Mouse (Mus musculus) lung, embryonic 16.5 days (tissue): ENCODE results near the gene Il6st. TPM values are rescaled to one million over a fixed set of nuclear protein-coding genes. Genes with fewer than 3 reads are reported as not detected.

Experiments
- ATAC-seq: fragments of 200-750 bp; cut with Nextera tagmentation; 2 replicates; pipeline ENCODE4 v1.8.0; 2017; ENCODE audit warnings: low read depth, mild to moderate bottlenecking, moderate library complexity
- H3K27ac ChIP-seq: fragments of 300-500 bp; sonication (generic); 2 replicates; pipeline ENCODE4 v1.5.1; 2014; ENCODE audit warnings: mild to moderate bottlenecking, control low read depth, low read length
- H3K27me3 ChIP-seq: fragments of 300-500 bp; sonication (generic); 2 replicates; pipeline ENCODE4 v1.6.1; 2014; ENCODE audit warnings: low read depth, low read length, mixed read lengths; ENCODE audit not compliant: control insufficient read depth, insufficient read depth
- H3K36me3 ChIP-seq: fragments of 300-500 bp; sonication (generic); 2 replicates; pipeline ENCODE4 v1.6.1; 2014; ENCODE audit warnings: low read length; ENCODE audit not compliant: control insufficient read depth, insufficient read depth
- H3K4me1 ChIP-seq: fragments of 300-500 bp; sonication (generic); replicated peaks from 2 replicates; pipeline ENCODE4 v1.6.1; 2014; ENCODE audit warnings: low read length, mixed read lengths; ENCODE audit not compliant: control insufficient read depth, insufficient read depth
- H3K4me2 ChIP-seq: fragments of 300-500 bp; sonication (generic); 2 replicates; pipeline ENCODE4 v1.6.1; 2014; ENCODE audit warnings: low read depth, low read length, control low read depth
- H3K4me3 ChIP-seq: fragments of 300-500 bp; sonication (generic); 2 replicates; pipeline ENCODE4 v1.5.1; 2014; ENCODE audit warnings: mild to moderate bottlenecking, low read length, control low read depth
- H3K9ac ChIP-seq: fragments of 300-500 bp; sonication (generic); 2 replicates; pipeline ENCODE4 v1.6.1; 2014; ENCODE audit warnings: low read length, control low read depth
- H3K9me3 ChIP-seq: fragments of 300-500 bp; sonication (generic); 2 replicates; pipeline ENCODE4 v1.6.1; 2016; ENCODE audit warnings: low read length; ENCODE audit not compliant: control insufficient read depth
- WGBS: fragments of 180-500 bp; shearing (Covaris S2); extraction: QIAGEN DNeasy Blood & Tissue Kit; methylation state at CpG from one replicate; pipeline ENCODE4 v1.1.7; 2014; 5-methylcytosine and 5-hydroxymethylcytosine counted together
- polyA plus RNA-seq: library from polyadenylated mRNA; unstranded; fragments of >200 nt; fragmentation: Nextera tagmentation; extraction: Ambion mirVana; gene quantifications from 2 replicates; pipeline ENCODE4 v1.2.1, GENCODE M21; 2015

Gene Il6st
- 38.3 and 47.4 TPM in 2 replicates for polyA plus RNA-seq

- H3K9ac ChIP-seq: peak within 1 kb of the TSS; percentile 94
- peak; percentile 99 for ATAC-seq
- no peaks in the 10 kb centered on the region for H3K36me3 ChIP-seq
- peak within 1 kb of the TSS; percentile 94 for H3K27ac ChIP-seq
- WGBS: under 1% methylated on average over 84 of the region's 85 CpGs
- H3K4me2 ChIP-seq: peak within 1 kb of the TSS; percentile 81
- H3K4me3 ChIP-seq: peak within 1 kb of the TSS; percentile 89
- no peaks in the 10 kb centered on the region for H3K9me3 ChIP-seq
- H3K4me1 ChIP-seq: peaks cover 24% of the 10 kb centered on the region
- H3K27me3 ChIP-seq: no peaks in the 10 kb centered on the region
Measured at GRCm38 (mm10) chr13:112463868-112464625, at the start of gene Il6st. TSS of gene Il6st (plus strand) at chr13:112464070.

DNA sequence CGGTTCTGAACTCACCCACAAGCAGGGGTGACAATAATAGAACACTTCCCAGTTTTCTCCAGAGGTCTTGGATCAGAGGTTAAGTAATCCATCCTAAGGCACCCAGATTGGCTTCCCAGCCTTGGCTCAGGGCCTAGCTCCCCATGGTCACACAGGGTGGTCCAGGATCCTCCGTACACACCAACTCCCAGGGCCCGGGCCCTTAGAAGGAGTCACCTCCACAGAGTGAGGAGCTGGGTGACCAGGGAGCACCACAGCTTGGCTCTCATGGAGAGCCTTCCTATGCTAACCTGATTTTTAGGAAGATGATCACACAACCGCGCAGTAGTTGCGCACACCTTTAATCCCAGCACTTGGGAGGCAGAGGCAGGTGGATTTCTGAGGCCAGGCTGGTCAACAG is 48.0 kb upstream of the Il6st start:
- Histone ChIP-seq H3K27ac (peak overlapping the region; percentile 84; the same call in 1 of the 2 replicates), H3K4me1 (peaks cover 18% of the 10 kb centered on the region), H3K27me3 (no peaks in the 10 kb centered on the region), H3K36me3 (no peaks in the 10 kb centered on the region), H3K9me3 (no peaks in the 10 kb centered on the region), H3K9ac (no peak overlapping the region), H3K4me2 (0 out of 2 replicates have a peak overlapping the region, but pooled peaks have one; percentile 29), H3K4me3 (no peak overlapping the region)
- WGBS: 71% methylated on average over 6 of the region's 6 CpGs
- ATAC-seq: no peak

DNA sequence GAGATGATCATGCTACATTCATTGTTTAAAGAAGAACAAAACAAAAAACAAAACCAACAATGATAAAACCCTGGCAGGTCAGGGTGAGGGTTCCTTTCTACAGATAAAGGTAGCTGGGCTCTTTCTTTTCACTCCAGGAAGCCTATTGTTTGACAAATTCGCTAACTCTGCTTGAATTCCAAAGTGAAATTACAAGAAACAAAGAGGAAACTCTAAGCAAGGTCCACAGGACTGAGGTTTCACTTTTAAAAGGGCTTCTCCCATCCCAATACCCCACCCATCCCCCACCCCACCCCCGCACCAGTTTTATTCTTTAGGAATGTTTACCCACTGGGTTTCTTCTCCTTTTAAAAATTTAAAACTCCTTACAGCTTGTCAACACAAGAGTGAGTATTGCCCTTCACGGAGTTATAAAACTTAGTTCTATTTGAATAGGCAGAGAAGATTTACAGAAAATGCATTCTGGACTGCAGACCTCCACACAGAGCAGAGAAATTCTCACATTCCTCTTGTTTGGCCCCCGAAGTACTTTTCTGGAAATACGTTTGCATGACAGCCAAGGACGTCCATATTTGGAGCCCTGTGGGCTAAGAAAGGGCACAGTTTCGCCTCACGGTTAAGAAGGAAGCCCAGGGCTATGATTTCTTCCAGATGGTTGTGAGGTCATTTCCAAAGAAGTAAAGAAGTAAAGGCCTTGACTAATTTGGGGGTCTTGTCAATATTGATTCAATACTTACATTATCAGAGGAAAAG is 47.3 kb upstream of the Il6st start:
- H3K36me3 ChIP-seq: no peaks in the 10 kb centered on the region
- H3K9me3 ChIP-seq: no peaks in the 10 kb centered on the region
- H3K4me2 ChIP-seq: peak overlapping the region; percentile 29
- peak overlapping the region; percentile 84 for H3K27ac ChIP-seq
- peak; percentile 65; the same call in 1 of the 2 replicates for ATAC-seq
- H3K4me3 ChIP-seq: no peak overlapping the region
- no peaks in the 10 kb centered on the region for H3K27me3 ChIP-seq
- WGBS: 10% methylated on average over 8 of the region's 8 CpGs
- 0 out of 2 replicates have a peak overlapping the region, but pooled peaks have one; percentile 39 for H3K9ac ChIP-seq
- peaks cover 16% of the 10 kb centered on the region for H3K4me1 ChIP-seq

GRCm38 (mm10) chr13:112417163-112417523 is 46.7 kb upstream of the Il6st start:
- peak overlapping the region; percentile 29 for H3K4me2 ChIP-seq

DNA sequence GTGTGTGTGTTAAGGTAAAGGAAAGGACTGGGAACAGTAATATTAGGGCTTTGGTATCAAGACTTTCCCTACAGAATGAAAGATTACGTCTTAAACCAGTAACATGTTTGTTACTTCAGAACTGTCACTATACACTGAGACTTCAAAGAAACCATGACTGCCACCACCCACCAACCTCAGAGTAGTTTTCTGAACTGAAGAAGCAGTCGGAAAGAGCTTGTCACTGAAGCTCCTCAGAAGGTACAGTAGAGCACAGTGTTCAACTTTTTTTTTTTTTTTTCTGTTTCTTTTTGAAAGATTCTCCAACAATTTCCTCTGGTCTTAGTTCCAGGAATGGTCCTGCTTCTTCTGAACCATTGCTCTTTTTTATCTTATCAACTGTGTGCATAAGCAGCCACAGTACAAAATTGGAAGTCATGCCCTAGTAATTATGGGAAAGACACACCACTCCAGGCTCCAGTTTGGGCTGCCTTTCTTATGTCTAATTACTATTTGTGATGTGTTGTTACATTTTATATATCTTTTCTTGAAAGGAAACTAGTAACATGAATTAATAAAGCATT is 45.9 kb upstream of the Il6st start:
- Histone ChIP-seq H3K27me3 (no peaks in the 10 kb centered on the region), H3K9me3 (no peaks in the 10 kb centered on the region), H3K9ac (no peak overlapping the region), H3K4me2 (no peak overlapping the region), H3K4me1 (peaks cover 11% of the 10 kb centered on the region), H3K4me3 (no peak overlapping the region), H3K27ac (no peak overlapping the region), H3K36me3 (no peaks in the 10 kb centered on the region)
- 58% methylated on average over 2 of the region's 2 CpGs for WGBS
- no peak for ATAC-seq

More at GRCm38 (mm10) chr13:112417163-112417523, 46.7 kb upstream of the Il6st start:
- Histone ChIP-seq H3K27me3 (no peaks in the 10 kb centered on the region), H3K9ac (no peak overlapping the region), H3K4me3 (no peak overlapping the region), H3K4me1 (peaks cover 12% of the 10 kb centered on the region), H3K27ac (peak overlapping the region; percentile 84), H3K36me3 (no peaks in the 10 kb centered on the region), H3K9me3 (no peaks in the 10 kb centered on the region)
- WGBS: 21% methylated on average over 4 of the region's 4 CpGs
- ATAC-seq: peak; percentile 56

DNA sequence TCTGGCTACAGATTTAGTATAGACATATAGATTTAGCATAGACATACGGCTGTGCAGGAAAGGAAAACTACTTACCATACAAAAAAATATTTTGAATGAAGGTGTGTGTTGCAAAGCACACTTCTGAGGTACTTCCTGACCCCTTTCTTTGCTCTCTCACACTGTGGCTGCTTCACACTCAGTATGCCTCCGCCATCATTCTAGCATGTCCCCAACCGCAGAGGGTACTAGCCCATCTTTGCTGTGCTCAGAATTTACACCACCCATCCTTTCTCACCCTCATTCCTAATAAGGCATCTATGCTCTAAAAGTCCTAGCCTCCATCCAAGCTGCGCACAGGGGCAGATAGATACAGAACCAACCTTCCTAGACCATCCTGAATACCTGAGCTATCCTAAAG is 45.3 kb upstream of the Il6st start:
- WGBS: 93% methylated on average over 4 of the region's 4 CpGs
- Histone ChIP-seq H3K9me3 (no peaks in the 10 kb centered on the region), H3K27me3 (no peaks in the 10 kb centered on the region), H3K9ac (no peak overlapping the region), H3K27ac (no peak overlapping the region), H3K4me3 (no peak overlapping the region), H3K36me3 (no peaks in the 10 kb centered on the region), H3K4me2 (no peak overlapping the region), H3K4me1 (peaks cover 11% of the 10 kb centered on the region)
- no peak for ATAC-seq

GRCm38 (mm10) chr13:112424212-112424611 is 39.7 kb upstream of the Il6st start:
- H3K4me3 ChIP-seq: no peak overlapping the region
- no peaks in the 10 kb centered on the region for H3K9me3 ChIP-seq
- no peak overlapping the region for H3K4me2 ChIP-seq
- no peaks in the 10 kb centered on the region for H3K27me3 ChIP-seq
- no peaks in the 10 kb centered on the region for H3K36me3 ChIP-seq
- WGBS: 78% methylated on average over 2 of the region's 2 CpGs
- no peak for ATAC-seq
- H3K4me1 ChIP-seq: no peaks in the 10 kb centered on the region; the same call in 1 of the 2 replicates
- no peak overlapping the region for H3K9ac ChIP-seq
- no peak overlapping the region for H3K27ac ChIP-seq

GRCm38 (mm10) chr13:112424635-112425034 is 39.2 kb upstream of the Il6st start:
- 60% methylated on average over 7 of the region's 7 CpGs for WGBS
- no peak overlapping the region for H3K27ac ChIP-seq
- ATAC-seq: no peak
- H3K36me3 ChIP-seq: no peaks in the 10 kb centered on the region
- no peak overlapping the region for H3K9ac ChIP-seq
- H3K27me3 ChIP-seq: no peaks in the 10 kb centered on the region
- H3K9me3 ChIP-seq: no peaks in the 10 kb centered on the region
- no peak overlapping the region for H3K4me3 ChIP-seq
- no peaks in the 10 kb centered on the region; the same call in 1 of the 2 replicates for H3K4me1 ChIP-seq
- H3K4me2 ChIP-seq: no peak overlapping the region

DNA sequence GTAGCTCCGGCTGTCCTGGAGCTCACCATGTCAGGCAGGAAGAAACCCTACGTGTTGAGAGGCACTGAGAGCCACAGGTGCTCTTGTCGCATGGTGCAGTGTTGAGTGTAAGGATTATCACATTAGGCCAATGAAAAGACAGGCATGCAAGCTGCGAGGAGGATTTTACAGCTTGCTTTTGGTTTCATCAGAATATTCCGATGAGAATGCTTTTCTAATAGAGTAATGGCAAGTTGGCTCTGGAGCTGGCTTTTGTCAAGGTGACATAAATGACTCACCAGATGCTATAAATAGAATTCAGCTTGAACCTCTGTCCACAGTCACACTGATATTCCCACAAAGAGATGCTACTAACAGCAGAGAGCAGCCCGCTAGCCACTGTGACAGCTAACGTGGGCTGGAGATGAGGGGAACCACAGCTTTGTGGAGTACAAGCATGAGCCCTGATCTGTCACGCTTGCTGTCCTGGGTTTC is 38.7 kb upstream of the Il6st start:
- H3K4me2 ChIP-seq: no peak overlapping the region
- no peak overlapping the region for H3K9ac ChIP-seq
- H3K4me1 ChIP-seq: no peaks in the 10 kb centered on the region; the same call in 1 of the 2 replicates
- H3K36me3 ChIP-seq: no peaks in the 10 kb centered on the region
- H3K4me3 ChIP-seq: no peak overlapping the region
- ATAC-seq: no peak
- no peaks in the 10 kb centered on the region for H3K27me3 ChIP-seq
- H3K9me3 ChIP-seq: no peaks in the 10 kb centered on the region
- WGBS: 54% methylated on average over 8 of the region's 8 CpGs
- H3K27ac ChIP-seq: no peak overlapping the region
